17 mouse cellular contexts compared by ENCODE assay signal in genomic region chr1:41559101-41559665, GRCm38 (mm10).
DNase-seq lines count a peak whose midpoint lies in the region.
"Had no signal": no experiment of that assay in that cellular context is flagged by ENCODE, and none has a peak within 500 bp of the region (broad histone marks: within the 10 kb centered on the region; RNA-seq: fewer than 3 reads in every experiment).

No protein-coding gene starts in this region.

- intact Hi-C loops in left cerebral cortex, postnatal 4 days (cut with DNase I), result no loop called here

- peak; percentile 3 for DNase-seq in cerebellum, adult 9-10 months
- DNase-seq in cerebellum, adult 8-10 months, result no peak
- DNase-seq in left cerebral cortex, postnatal 4 days, result peak; percentile 53
- DNase-seq in left cerebral cortex, adult 18-20 months (ENCODE audit: low spot score in 2 of 2), result no peak
- DNase-seq in brain, adult 2 months (ENCODE audit: low read depth, low spot score), result peak; percentile 9
- peak; percentile 11 to 17 for DNase-seq in cerebellum, postnatal 36 days
- no peak for DNase-seq in urinary bladder, postnatal 10 days (ENCODE audit: low spot score)
- DNase-seq: embryo, embryonic 11 days; forebrain, postnatal 0 days; heart, postnatal 14 days; kidney, adult 8-10 months; kidney, postnatal 25 days; liver, embryonic 13.5 days; lung, postnatal 4 days; right cerebral cortex, postnatal 14 days; spleen, adult 18-20 months; thymus, postnatal 36 days had no signal

Comparison
In these comparisons a context has a peak if more than half of its experiments do, and no peak if none do; other contexts are left out.
1. DNase-seq: peak in cerebellum, adult 9-10 months (single experiment), left cerebral cortex, postnatal 4 days (single experiment), brain, adult 2 months (single experiment) and cerebellum, postnatal 36 days (2 of 2); none in cerebellum, adult 8-10 months (single experiment), left cerebral cortex, adult 18-20 months (0 of 2) and urinary bladder, postnatal 10 days (single experiment).